Mouse (Mus musculus): Measurements from ENCODE around the gene Aknad1.

GRCm38 (mm10) chr3:108791054-108791706 lies 51.7 kb downstream of the Aknad1 start:
- TF ChIP-seq POLR2A (IDR thresholded peaks at IDR 0.05; ENCODE audit: insufficient read length, low read depth) (no peak), MAX (IDR thresholded peaks at IDR 0.05; ENCODE audit: low read depth) (no peak), CEBPB (IDR thresholded peaks at IDR 0.05; ENCODE audit: insufficient read depth, poor library complexity, severe bottlenecking) (no peak), E2F4 (IDR thresholded peaks at IDR 0.05; ENCODE audit: insufficient read depth) (no peak), TCF12 (IDR thresholded peaks at IDR 0.05; ENCODE audit: insufficient read depth, poor library complexity, severe bottlenecking) (no peak), SRF (IDR thresholded peaks at IDR 0.05; ENCODE audit: control insufficient read depth, insufficient read length, low read depth) (no peak), USF1 (IDR thresholded peaks at IDR 0.05; ENCODE audit: low read depth) (no peak)
